In genomic region chr17:35185639-35186611, GRCm38 (mm10) we compare ENCODE assay signal across 8 mouse cellular contexts. TPM values are rescaled to one million over a fixed set of nuclear protein-coding genes. Genes with fewer than 3 reads are reported as not detected.
DNase-seq lines count a peak whose midpoint lies in the region; ATAC-seq and TF ChIP-seq lines count a peak whose summit lies in the region.

No protein-coding gene starts in this region.

- peak overlapping the region; percentile 31; the same call in 1 of the 2 replicates for H3K27ac ChIP-seq in CH12.LX (ENCODE audit: insufficient read depth, low read depth)
- H3K27ac ChIP-seq in forebrain, embryonic 13.5 days = no peak overlapping the region; the same call in 1 of the 2 replicates
- H3K27ac ChIP-seq in hindbrain, embryonic 11.5 days (ENCODE audit: low read depth, low read length) = 0 out of 2 replicates have a peak overlapping the region, but pooled peaks have one; percentile 36
- H3K27ac ChIP-seq in limb, embryonic 14.5 days (replicated peaks; ENCODE audit: low read depth, low read length) = peak overlapping the region; percentile 82
- no peak overlapping the region for H3K27ac ChIP-seq in midbrain, embryonic 13.5 days
- H3K27ac ChIP-seq in thymus, adult 2 months (ENCODE audit: control insufficient read depth, insufficient read depth, low read length) = peak overlapping the region; percentile 95

- dilution Hi-C loops in CH12.LX (cut with MboI; ENCODE audit: extremely low pct_ligation_motif_present, extremely low pct_unique_long_range_greater_than_20kb, low sequenced_read_pairs) = no loop called here

- DNase-seq in CH12.LX (ENCODE audit: extremely low read depth) = peak; percentile 88
- peak; percentile 80 for DNase-seq in adipocyte (ENCODE audit: low spot score)
- DNase-seq in hindbrain, embryonic 11.5 days (ENCODE audit: low spot score) = peak; percentile 83
- DNase-seq in limb, embryonic 14.5 days (ENCODE audit: low spot score) = peak; percentile 83
- DNase-seq in thymus, adult 2 months = peak; percentile 89
- DNase-seq in right cerebral cortex, postnatal 14 days = no peak

- in situ Hi-C loops in CH12.LX (cut with MboI; ENCODE audit: low pct_ligation_motif_present, low pct_unique_long_range_greater_than_20kb, low sequenced_read_pairs) = no loop called here

- WGBS in forebrain, embryonic 13.5 days = 5% methylated on average over 17 of the region's 18 CpGs
- WGBS in hindbrain, embryonic 11.5 days = 2% methylated on average over 17 of the region's 18 CpGs
- WGBS in limb, embryonic 14.5 days = 3% methylated on average over 18 of the region's 18 CpGs
- WGBS in midbrain, embryonic 13.5 days = 2% methylated on average over 18 of the region's 18 CpGs
- 2% methylated on average over 17 of the region's 18 CpGs for WGBS in thymus, adult 2 months

- no peak for TF ChIP-seq RAD21 in CH12.LX (IDR thresholded peaks at IDR 0.05; ENCODE audit: low read depth, low read length)

- H3K27me3 ChIP-seq in CH12.LX (replicated peaks) = no peaks in the 10 kb centered on the region
- H3K27me3 ChIP-seq in forebrain, embryonic 13.5 days = no peaks in the 10 kb centered on the region
- H3K27me3 ChIP-seq in hindbrain, embryonic 11.5 days (ENCODE audit: control insufficient read depth, insufficient read depth, low read length) = no peaks in the 10 kb centered on the region
- no peaks in the 10 kb centered on the region for H3K27me3 ChIP-seq in limb, embryonic 14.5 days (ENCODE audit: control insufficient read depth, insufficient read depth, low read length)
- no peaks in the 10 kb centered on the region for H3K27me3 ChIP-seq in midbrain, embryonic 13.5 days
- H3K27me3 ChIP-seq in thymus, adult 2 months (ENCODE audit: control insufficient read depth, insufficient read depth, low read length) = no peaks in the 10 kb centered on the region

- peak overlapping the region; percentile 81 for H3K4me2 ChIP-seq in CH12.LX (ENCODE audit: insufficient read depth, low read depth, poor library complexity, severe bottlenecking)
- H3K4me2 ChIP-seq in forebrain, embryonic 13.5 days = peak overlapping the region; percentile 58
- H3K4me2 ChIP-seq in hindbrain, embryonic 11.5 days (replicated peaks; ENCODE audit: low read depth, low read length) = peak overlapping the region; percentile 28
- H3K4me2 ChIP-seq in limb, embryonic 14.5 days (replicated peaks; ENCODE audit: low read depth, low read length, severe bottlenecking) = peak overlapping the region; percentile 56
- peak overlapping the region; percentile 51 for H3K4me2 ChIP-seq in midbrain, embryonic 13.5 days (replicated peaks)

- no peaks in the 10 kb centered on the region for H3K9me3 ChIP-seq in CH12.LX (replicated peaks; ENCODE audit: low read length)
- H3K9me3 ChIP-seq in forebrain, embryonic 13.5 days (replicated peaks) = no peaks in the 10 kb centered on the region
- no peaks in the 10 kb centered on the region for H3K9me3 ChIP-seq in hindbrain, embryonic 11.5 days (ENCODE audit: control insufficient read depth, low read length)
- no peaks in the 10 kb centered on the region for H3K9me3 ChIP-seq in limb, embryonic 14.5 days (ENCODE audit: control insufficient read depth, low read length)
- no peaks in the 10 kb centered on the region for H3K9me3 ChIP-seq in midbrain, embryonic 13.5 days

- peak overlapping the region; percentile 48 to 60 (median 54) for H3K4me3 ChIP-seq in CH12.LX (replicated peaks in 1 of 3; ENCODE audit: low read depth in 2 of 3, low read length in 2 of 3, poor library complexity in 1 of 3)
- H3K4me3 ChIP-seq in forebrain, embryonic 13.5 days = peak overlapping the region; percentile 36
- peak overlapping the region; percentile 25 for H3K4me3 ChIP-seq in hindbrain, embryonic 11.5 days (ENCODE audit: low read depth, low read length)
- H3K4me3 ChIP-seq in limb, embryonic 14.5 days (replicated peaks; ENCODE audit: low read length) = peak overlapping the region; percentile 41
- H3K4me3 ChIP-seq in midbrain, embryonic 13.5 days (replicated peaks) = peak overlapping the region; percentile 30
- H3K4me3 ChIP-seq in thymus, adult 2 months (ENCODE audit: control insufficient read depth, insufficient read depth, low read length) = peak overlapping the region; percentile 37

- H3K4me1 ChIP-seq in CH12.LX (ENCODE audit: control insufficient read depth in 1 of 2, insufficient read depth in 2 of 2) = peaks cover 24 to 68% of the 10 kb centered on the region in 2 experiments
- peaks cover 11% of the 10 kb centered on the region for H3K4me1 ChIP-seq in forebrain, embryonic 13.5 days
- no peaks in the 10 kb centered on the region for H3K4me1 ChIP-seq in hindbrain, embryonic 11.5 days (replicated peaks; ENCODE audit: control insufficient read depth, insufficient read depth, low read length)
- peaks cover 8% of the 10 kb centered on the region for H3K4me1 ChIP-seq in limb, embryonic 14.5 days (ENCODE audit: control insufficient read depth, insufficient read depth, low read length)
- peaks cover 6% of the 10 kb centered on the region; the same call in 1 of the 2 replicates for H3K4me1 ChIP-seq in midbrain, embryonic 13.5 days (replicated peaks)
- peaks cover 53% of the 10 kb centered on the region for H3K4me1 ChIP-seq in thymus, adult 2 months (replicated peaks; ENCODE audit: control insufficient read depth, insufficient read depth, low read length)

- H3K79me2 ChIP-seq in CH12.LX (replicated peaks; ENCODE audit: control insufficient read depth, extremely low read depth, insufficient read depth, poor library complexity, severe bottlenecking) = no peaks in the 10 kb centered on the region

- peaks cover 0 to 11% of the 10 kb centered on the region in 2 experiments for H3K36me3 ChIP-seq in CH12.LX (replicated peaks in 1 of 2; ENCODE audit: control insufficient read depth in 1 of 2, insufficient read depth in 1 of 2, low read length in 1 of 2)
- H3K36me3 ChIP-seq in forebrain, embryonic 13.5 days (ENCODE audit: poor library complexity, severe bottlenecking) = no peaks in the 10 kb centered on the region
- no peaks in the 10 kb centered on the region for H3K36me3 ChIP-seq in hindbrain, embryonic 11.5 days (ENCODE audit: control insufficient read depth, insufficient read depth, low read length)
- H3K36me3 ChIP-seq in limb, embryonic 14.5 days (ENCODE audit: control insufficient read depth, insufficient read depth, low read length) = no peaks in the 10 kb centered on the region
- H3K36me3 ChIP-seq in midbrain, embryonic 13.5 days = no peaks in the 10 kb centered on the region
- H3K36me3 ChIP-seq in thymus, adult 2 months (ENCODE audit: control insufficient read depth, insufficient read depth, low read length) = no peaks in the 10 kb centered on the region

- peak overlapping the region; percentile 59 for H3K9ac ChIP-seq in CH12.LX (ENCODE audit: insufficient read depth, low read depth)
- H3K9ac ChIP-seq in forebrain, embryonic 13.5 days = peak overlapping the region; percentile 46
- peak overlapping the region; percentile 21 for H3K9ac ChIP-seq in hindbrain, embryonic 11.5 days (ENCODE audit: low read depth, low read length)
- H3K9ac ChIP-seq in limb, embryonic 14.5 days (ENCODE audit: low read depth, low read length, severe bottlenecking) = peak overlapping the region; percentile 48
- H3K9ac ChIP-seq in midbrain, embryonic 13.5 days (replicated peaks) = no peak overlapping the region

- TF ChIP-seq EP300 in CH12.LX (IDR thresholded peaks at IDR 0.05; ENCODE audit: low read length) = no peak

- peak; percentile 67; the same call in 1 of the 2 replicates for ATAC-seq in forebrain, embryonic 13.5 days
- peak; percentile 45; the same call in 1 of the 2 replicates for ATAC-seq in hindbrain, embryonic 11.5 days (ENCODE audit: low FRiP score)
- peak; percentile 84 for ATAC-seq in limb, embryonic 14.5 days (ENCODE audit: low FRiP score, low read depth)
- 0 out of 2 replicates have a peak, but pooled peaks have one; percentile 24 for ATAC-seq in midbrain, embryonic 13.5 days

- TF ChIP-seq POLR2A in CH12.LX (IDR thresholded peaks at IDR 0.05; ENCODE audit: low read depth, low read length) = peak; percentile 54
- no peak for TF ChIP-seq POLR2A in limb, embryonic 14.5 days (IDR thresholded peaks at IDR 0.05; ENCODE audit: borderline replicate concordance, extremely low read depth, insufficient read depth, insufficient read length)
- TF ChIP-seq POLR2A in thymus, adult 2 months (IDR thresholded peaks at IDR 0.05; ENCODE audit: control insufficient read depth, extremely low read depth, insufficient read depth, low read length, poor library complexity) = no peak

- TF ChIP-seq CTCF in CH12.LX (conservative IDR thresholded peaks at IDR 0.05 in 1 of 2, IDR thresholded peaks at IDR 0.05 in 1 of 2; ENCODE audit: low read depth in 2 of 2, low read length in 2 of 2) = no peak
- no peak for TF ChIP-seq CTCF in thymus, adult 2 months (IDR thresholded peaks at IDR 0.05; ENCODE audit: borderline replicate concordance, control insufficient read depth, extremely low read depth, insufficient read depth, low read length, poor library complexity)

RNA-seq across cellular contexts. Expression of gene Lst1, which starts 2.3 kb away (rescaled TPM):
- total RNA-seq in CH12.LX (2012; rRNA removed) = 6.0 and 8.4 TPM in 2 replicates
- total RNA-seq in CH12.LX (2014; rRNA removed) = 2.9 and 4.4 TPM in 2 replicates
- polyA plus RNA-seq in CH12.LX (2012; ENCODE audit: insufficient read length, low read depth) = 8.5 and 9.0 TPM in 2 replicates
- polyA plus RNA-seq in forebrain, embryonic 13.5 days (2015; fragmentation: Nextera tagmentation; extraction: Ambion mirVana) = 3.5 and 4.2 TPM in 2 replicates
- 5.6 and 9.8 TPM in 2 replicates for polyA plus RNA-seq in hindbrain, embryonic 11.5 days (2014; fragmentation: Nextera tagmentation; extraction: Ambion mirVana)
- 21.8 and 24.4 TPM in 2 replicates for polyA plus RNA-seq in limb, embryonic 14.5 days (2012; rRNA removed)
- polyA plus RNA-seq in limb, embryonic 14.5 days (2014; fragmentation: Nextera tagmentation; extraction: Ambion mirVana) = 23.2 and 29.2 TPM in 2 replicates
- 4.8 and 7.1 TPM in 2 replicates for polyA plus RNA-seq in midbrain, embryonic 13.5 days (2015; fragmentation: Nextera tagmentation; extraction: Ambion mirVana)
- 30.7 and 49.6 TPM in 2 replicates for polyA plus RNA-seq in thymus, adult 2 months (2012; rRNA removed)

RNA-seq across cellular contexts. Expression of gene Ltb, which starts 8.3 kb away (rescaled TPM):
- total RNA-seq in CH12.LX (2012; rRNA removed) (120 and 150 TPM in 2 replicates), CH12.LX (2014; rRNA removed) (228 and 234 TPM in 2 replicates)
- polyA plus RNA-seq in CH12.LX (2012; ENCODE audit: insufficient read length, low read depth) = 263 and 267 TPM in 2 replicates
- 0.20 TPM in 1 of 2 replicates, not detected in the other for polyA plus RNA-seq in forebrain, embryonic 13.5 days (2015; fragmentation: Nextera tagmentation; extraction: Ambion mirVana)
- 0.22 and 0.32 TPM in 2 replicates for polyA plus RNA-seq in hindbrain, embryonic 11.5 days (2014; fragmentation: Nextera tagmentation; extraction: Ambion mirVana)
- polyA plus RNA-seq in limb, embryonic 14.5 days (2012; rRNA removed) = 1.7 and 3.0 TPM in 2 replicates
- polyA plus RNA-seq in limb, embryonic 14.5 days (2014; fragmentation: Nextera tagmentation; extraction: Ambion mirVana) = 1.1 and 1.4 TPM in 2 replicates
- 0.35 and 0.76 TPM in 2 replicates for polyA plus RNA-seq in midbrain, embryonic 13.5 days (2015; fragmentation: Nextera tagmentation; extraction: Ambion mirVana)
- 358 and 375 TPM in 2 replicates for polyA plus RNA-seq in thymus, adult 2 months (2012; rRNA removed)

RNA-seq across cellular contexts. Expression of gene Aif1, which starts 10.1 kb away (rescaled TPM):
- total RNA-seq in CH12.LX (2012; rRNA removed) (7.0 and 14.7 TPM in 2 replicates), CH12.LX (2014; rRNA removed) (14.1 and 15.5 TPM in 2 replicates)
- polyA plus RNA-seq in CH12.LX (2012; ENCODE audit: insufficient read length, low read depth) = 14.7 and 19.7 TPM in 2 replicates
- 5.6 and 6.0 TPM in 2 replicates for polyA plus RNA-seq in forebrain, embryonic 13.5 days (2015; fragmentation: Nextera tagmentation; extraction: Ambion mirVana)
- polyA plus RNA-seq in hindbrain, embryonic 11.5 days (2014; fragmentation: Nextera tagmentation; extraction: Ambion mirVana) = 6.1 and 8.4 TPM in 2 replicates
- 4.0 and 4.8 TPM in 2 replicates for polyA plus RNA-seq in limb, embryonic 14.5 days (2012; rRNA removed)
- polyA plus RNA-seq in limb, embryonic 14.5 days (2014; fragmentation: Nextera tagmentation; extraction: Ambion mirVana) = 13.1 and 15.7 TPM in 2 replicates
- polyA plus RNA-seq in midbrain, embryonic 13.5 days (2015; fragmentation: Nextera tagmentation; extraction: Ambion mirVana) = 4.9 and 7.0 TPM in 2 replicates
- 5.4 and 8.9 TPM in 2 replicates for polyA plus RNA-seq in thymus, adult 2 months (2012; rRNA removed)

RNA-seq across cellular contexts. Expression of gene Tnf, which starts 15.9 kb away (rescaled TPM):
- 18.8 and 28.0 TPM in 2 replicates for total RNA-seq in CH12.LX (2012; rRNA removed)
- 19.0 and 20.8 TPM in 2 replicates for total RNA-seq in CH12.LX (2014; rRNA removed)
- polyA plus RNA-seq in CH12.LX (2012; ENCODE audit: insufficient read length, low read depth) = 25.2 and 28.3 TPM in 2 replicates
- polyA plus RNA-seq in forebrain, embryonic 13.5 days (2015; fragmentation: Nextera tagmentation; extraction: Ambion mirVana) = not detected in 2 replicates
- not detected in 2 replicates for polyA plus RNA-seq in hindbrain, embryonic 11.5 days (2014; fragmentation: Nextera tagmentation; extraction: Ambion mirVana)
- polyA plus RNA-seq in limb, embryonic 14.5 days (2012; rRNA removed) = 1.1 and 1.3 TPM in 2 replicates
- 0.28 and 0.73 TPM in 2 replicates for polyA plus RNA-seq in limb, embryonic 14.5 days (2014; fragmentation: Nextera tagmentation; extraction: Ambion mirVana)
- not detected in 2 replicates for polyA plus RNA-seq in midbrain, embryonic 13.5 days (2015; fragmentation: Nextera tagmentation; extraction: Ambion mirVana)
- 11.3 and 11.4 TPM in 2 replicates for polyA plus RNA-seq in thymus, adult 2 months (2012; rRNA removed)

RNA-seq across cellular contexts. Expression of gene Lta, which starts 19.2 kb away (rescaled TPM):
- total RNA-seq in CH12.LX (2012; rRNA removed) (8.9 and 13.4 TPM in 2 replicates), CH12.LX (2014; rRNA removed) (18.9 and 19.6 TPM in 2 replicates)
- 50.4 and 53.0 TPM in 2 replicates for polyA plus RNA-seq in CH12.LX (2012; ENCODE audit: insufficient read length, low read depth)
- 0.16 TPM in 1 of 2 replicates, not detected in the other for polyA plus RNA-seq in forebrain, embryonic 13.5 days (2015; fragmentation: Nextera tagmentation; extraction: Ambion mirVana)
- not detected in 2 replicates for polyA plus RNA-seq in hindbrain, embryonic 11.5 days (2014; fragmentation: Nextera tagmentation; extraction: Ambion mirVana)
- polyA plus RNA-seq in limb, embryonic 14.5 days (2012; rRNA removed) = 0.36 and 0.39 TPM in 2 replicates
- polyA plus RNA-seq in limb, embryonic 14.5 days (2014; fragmentation: Nextera tagmentation; extraction: Ambion mirVana) = 0.14 TPM in 1 of 2 replicates, not detected in the other
- 0.11 and 0.23 TPM in 2 replicates for polyA plus RNA-seq in midbrain, embryonic 13.5 days (2015; fragmentation: Nextera tagmentation; extraction: Ambion mirVana)
- 14.4 and 14.5 TPM in 2 replicates for polyA plus RNA-seq in thymus, adult 2 months (2012; rRNA removed)

Comparison
In these comparisons a context has a peak if more than half of its experiments do, and no peak if none do; other contexts are left out.
1. H3K27ac ChIP-seq: peak in CH12.LX (single experiment), hindbrain, embryonic 11.5 days (single experiment), limb, embryonic 14.5 days (single experiment) and thymus, adult 2 months (single experiment); none in forebrain, embryonic 13.5 days (single experiment) and midbrain, embryonic 13.5 days (single experiment).
2. H3K4me2 ChIP-seq: peak in every context shown above with its lines; median percentile 81 in CH12.LX; 58 in forebrain, embryonic 13.5 days; 56 in limb, embryonic 14.5 days; 51 in midbrain, embryonic 13.5 days; 28 in hindbrain, embryonic 11.5 days.
3. ATAC-seq: peak in every context shown above with its lines; median percentile 84 in limb, embryonic 14.5 days; 67 in forebrain, embryonic 13.5 days; 45 in hindbrain, embryonic 11.5 days; 24 in midbrain, embryonic 13.5 days.
4. RNA of gene Ltb, which starts 8.3 kb away (polyA plus RNA-seq): 358 to 375 TPM in thymus, adult 2 months and 263 to 267 TPM in CH12.LX; 1.1 to 3.0 TPM in limb, embryonic 14.5 days, 0.35 to 0.76 TPM in midbrain, embryonic 13.5 days, 0.22 to 0.32 TPM in hindbrain, embryonic 11.5 days and 0.20 TPM in forebrain, embryonic 13.5 days; every median in the first group is over 10 times any median in the second.
5. Peak in every context shown above with its lines, with median percentiles within 50 percentile points of each other: H3K4me3 ChIP-seq.